Mouse (Mus musculus) MEL (cell line): Measurements from ENCODE around the gene Kif5a. TPM values are rescaled to one million over a fixed set of nuclear protein-coding genes. Genes with fewer than 3 reads are reported as not detected.
A peak's percentile ranks its signal among the peaks of the same experiment; 100 is the strongest.
"Not testable (repeated sequence)": the region's sequence is repeated elsewhere in the genome, so short reads cannot be mapped to it uniquely, and the experiment has no call there.

ENCODE experiments used
- DNase-seq: peaks from one replicate; pipeline ENCODE4 v3.0.0; 2011; ENCODE audit warnings: low read depth, low spot score
- H3K27ac ChIP-seq: 2 replicates; pipeline ENCODE4 v1.5.1; 2012; ENCODE audit warnings: low read depth, mild to moderate bottlenecking, control low read depth, low read length, moderate library complexity; ENCODE audit not compliant: control insufficient read depth
- H3K27me3 ChIP-seq, 2 experiments: fragments of 150-350 bp in 1 of 2; sonication (generic) in 1 of 2; 2 replicates each; pipeline ENCODE4 v1.6.1; 2012; ENCODE audit warnings: low read length in 2 of 2, mild to moderate bottlenecking in 2 of 2, improper control_type of control experiment in 1 of 2, moderate library complexity in 1 of 2; ENCODE audit not compliant: insufficient read depth in 2 of 2, control insufficient read depth in 1 of 2
- H3K36me3 ChIP-seq, 2 experiments: 2 replicates each; pipeline ENCODE4 v1.6.1; 2012 to 2014; ENCODE audit warnings: low read length in 2 of 2, improper control_type of control experiment in 1 of 2, inconsistent platforms in 1 of 2, mild to moderate bottlenecking in 1 of 2; ENCODE audit not compliant: insufficient read depth in 2 of 2, control insufficient read depth in 1 of 2
- H3K4me1 ChIP-seq, 2 experiments: fragments of 150-350 bp in 1 of 2; sonication (generic) in 1 of 2; 2 replicates each; pipeline ENCODE4 v1.6.1; 2012; ENCODE audit warnings: low read length in 2 of 2, improper control_type of control experiment in 1 of 2, mild to moderate bottlenecking in 1 of 2; ENCODE audit not compliant: insufficient read depth in 2 of 2, control insufficient read depth in 1 of 2
- H3K4me3 ChIP-seq, 2 experiments: fragments of 150-350 bp in 1 of 2; sonication (generic) in 1 of 2; 2 replicates each; pipeline ENCODE4 v1.5.1; 2012; ENCODE audit warnings: low read depth in 2 of 2, low read length in 2 of 2, mild to moderate bottlenecking in 2 of 2, moderate library complexity in 2 of 2, control low read depth in 1 of 2, improper control_type of control experiment in 1 of 2; ENCODE audit not compliant: control insufficient read depth in 1 of 2, insufficient read depth in 1 of 2
- H3K79me2 ChIP-seq: 2 replicates; pipeline ENCODE4 v1.6.1; 2012; ENCODE audit warnings: mild to moderate bottlenecking, low read length, moderate library complexity; ENCODE audit not compliant: control insufficient read depth, poor library complexity, insufficient read depth
- H3K9ac ChIP-seq: 2 replicates; pipeline ENCODE4 v1.6.1; 2012; ENCODE audit warnings: low read depth, mild to moderate bottlenecking, control low read depth, low read length, moderate library complexity; ENCODE audit not compliant: control insufficient read depth, poor library complexity, severe bottlenecking
- H3K9me3 ChIP-seq: fragments of 150-350 bp; sonication (generic); replicated peaks from 2 replicates; pipeline ENCODE4 v1.6.1; 2012; ENCODE audit warnings: mild to moderate bottlenecking, low read length, improper control_type of control experiment, moderate library complexity; ENCODE audit not compliant: insufficient read depth
- BHLHE40 ChIP-seq: IDR thresholded peaks from 2 replicates; pipeline ENCODE4 v1.6.1; 2012; ENCODE audit warnings: low read depth, mild to moderate bottlenecking, inconsistent platforms, low read length, improper control_type of control experiment, borderline replicate concordance
- CHD1 ChIP-seq: IDR thresholded peaks from 2 replicates; pipeline ENCODE4 v1.6.1; 2012; ENCODE audit warnings: low read depth, mild to moderate bottlenecking, inconsistent platforms, low read length, improper control_type of control experiment
- ELF1 ChIP-seq: IDR thresholded peaks from 2 replicates; pipeline ENCODE4 v1.6.1; 2014; ENCODE audit warnings: low read depth, mild to moderate bottlenecking, inconsistent platforms, low read length, improper control_type of control experiment, moderate library complexity
- EP300 ChIP-seq, 2 experiments: IDR thresholded peaks; 2 replicates each; pipeline ENCODE4 v1.6.1; 2011; ENCODE audit warnings: improper control_type of control experiment in 2 of 2, low read length in 2 of 2, low read depth in 1 of 2, mild to moderate bottlenecking in 1 of 2
- ETS1 ChIP-seq: IDR thresholded peaks from 2 replicates; pipeline ENCODE4 v1.6.1; 2012; ENCODE audit warnings: low read depth, mild to moderate bottlenecking, inconsistent platforms, low read length, improper control_type of control experiment, moderate library complexity
- GATA1 ChIP-seq: IDR thresholded peaks from 2 replicates; pipeline ENCODE4 v1.6.1; 2011; ENCODE audit warnings: low read depth, low read length, improper control_type of control experiment
- HCFC1 ChIP-seq: IDR thresholded peaks from 2 replicates; pipeline ENCODE4 v1.6.1; 2012; ENCODE audit warnings: low read depth, mild to moderate bottlenecking, inconsistent platforms, low read length, improper control_type of control experiment, moderate library complexity
- KAT2A ChIP-seq: conservative IDR thresholded peaks from 2 replicates; pipeline ENCODE4 v1.6.1; 2012; ENCODE audit warnings: low read depth, low read length, improper control_type of control experiment, inconsistent platforms
- MAZ ChIP-seq: IDR thresholded peaks from 2 replicates; pipeline ENCODE4 v1.6.1; 2012; ENCODE audit warnings: low read depth, mild to moderate bottlenecking, inconsistent platforms, low read length, improper control_type of control experiment
- NELFE ChIP-seq: IDR thresholded peaks from 2 replicates; pipeline ENCODE4 v1.6.1; 2011; ENCODE audit warnings: low read depth, low read length, improper control_type of control experiment
- POLR2A ChIP-seq, 2 experiments: IDR thresholded peaks; 2 replicates each; pipeline ENCODE4 v1.6.1; 2011 to 2012; ENCODE audit warnings: low read length in 2 of 2, mild to moderate bottlenecking in 2 of 2, control low read depth in 1 of 2, improper control_type of control experiment in 1 of 2, low read depth in 1 of 2, moderate library complexity in 1 of 2; ENCODE audit not compliant: control insufficient read depth in 1 of 2, insufficient read depth in 1 of 2, poor library complexity in 1 of 2
- SIN3A ChIP-seq: IDR thresholded peaks from 2 replicates; pipeline ENCODE4 v1.6.1; 2012; ENCODE audit warnings: low read length, improper control_type of control experiment, inconsistent platforms
- TAL1 ChIP-seq: IDR thresholded peaks from 2 replicates; pipeline ENCODE4 v1.6.1; 2012; ENCODE audit warnings: mild to moderate bottlenecking, inconsistent platforms, low read length, moderate library complexity, mixed read lengths
- TBP ChIP-seq: IDR thresholded peaks from 2 replicates; pipeline ENCODE4 v1.8.0; 2011; ENCODE audit warnings: low read depth, low read length, improper control_type of control experiment
- TCF12 ChIP-seq: IDR thresholded peaks from 2 replicates; pipeline ENCODE4 v1.6.1; 2014; ENCODE audit warnings: low read depth, mild to moderate bottlenecking, inconsistent platforms, low read length, improper control_type of control experiment, moderate library complexity
- UBTF ChIP-seq: IDR thresholded peaks from 2 replicates; pipeline ENCODE4 v1.6.1; 2012; ENCODE audit warnings: low read depth, mild to moderate bottlenecking, inconsistent platforms, low read length, improper control_type of control experiment, moderate library complexity, borderline replicate concordance; ENCODE audit not compliant: insufficient read depth
- ZNF384 ChIP-seq: IDR thresholded peaks from 2 replicates; pipeline ENCODE4 v1.6.1; 2012; ENCODE audit warnings: low read depth, mild to moderate bottlenecking, inconsistent platforms, low read length, improper control_type of control experiment
- polyA plus RNA-seq, 2 experiments: library from polyadenylated mRNA; stranded (reverse) in 1 of 2; unstranded in 1 of 2; fragments of >175 nt in 1 of 2; fragments of >200 nt in 1 of 2; gene quantifications; 2 replicates each; pipeline versions ENCODE4 v1.2.1 to v1.2.4; 2012; ENCODE audit warnings: low replicate concordance in 2 of 2, low read depth in 1 of 2; ENCODE audit not compliant: insufficient read length in 2 of 2, insufficient read depth in 1 of 2, missing spikeins in 1 of 2
- total RNA-seq: library from RNA; depleted of rRNA; stranded (reverse); fragments of 300-350 nt; gene quantifications from 2 replicates; pipeline ENCODE4 v1.2.3, GENCODE M21; 2012

Gene Kif5a
- total and polyA plus RNA-seq, 3 experiments: 0.42 to 1.3 TPM; not detected in 1

- H3K9ac ChIP-seq, H3K4me3 ChIP-seq, H3K27me3 ChIP-seq, H3K9me3 ChIP-seq, DNase-seq: not testable (repeated sequence)
- H3K36me3 ChIP-seq: peaks cover 0 to 30% of the 10 kb centered on the region in 2 experiments; a peak in 2 of 4 replicates
- H3K79me2 ChIP-seq: peaks cover 12% of the 10 kb centered on the region; the same call in 1 of the 2 replicates
- peak overlapping the region; percentile 96 for H3K27ac ChIP-seq
- peak; percentile 24; the same call in 1 of the 2 replicates for TF ChIP-seq ZNF384
- TF ChIP-seq, all 39 proteins: peak for 1; not testable (repeated sequence) for 38
- peaks cover 4 to 34% of the 10 kb centered on the region in 2 experiments; a peak in 3 of 4 replicates for H3K4me1 ChIP-seq
Measured at GRCm38 (mm10) chr10:127192057-127192328, 71.2 kb downstream of the Kif5a start.

DNA sequence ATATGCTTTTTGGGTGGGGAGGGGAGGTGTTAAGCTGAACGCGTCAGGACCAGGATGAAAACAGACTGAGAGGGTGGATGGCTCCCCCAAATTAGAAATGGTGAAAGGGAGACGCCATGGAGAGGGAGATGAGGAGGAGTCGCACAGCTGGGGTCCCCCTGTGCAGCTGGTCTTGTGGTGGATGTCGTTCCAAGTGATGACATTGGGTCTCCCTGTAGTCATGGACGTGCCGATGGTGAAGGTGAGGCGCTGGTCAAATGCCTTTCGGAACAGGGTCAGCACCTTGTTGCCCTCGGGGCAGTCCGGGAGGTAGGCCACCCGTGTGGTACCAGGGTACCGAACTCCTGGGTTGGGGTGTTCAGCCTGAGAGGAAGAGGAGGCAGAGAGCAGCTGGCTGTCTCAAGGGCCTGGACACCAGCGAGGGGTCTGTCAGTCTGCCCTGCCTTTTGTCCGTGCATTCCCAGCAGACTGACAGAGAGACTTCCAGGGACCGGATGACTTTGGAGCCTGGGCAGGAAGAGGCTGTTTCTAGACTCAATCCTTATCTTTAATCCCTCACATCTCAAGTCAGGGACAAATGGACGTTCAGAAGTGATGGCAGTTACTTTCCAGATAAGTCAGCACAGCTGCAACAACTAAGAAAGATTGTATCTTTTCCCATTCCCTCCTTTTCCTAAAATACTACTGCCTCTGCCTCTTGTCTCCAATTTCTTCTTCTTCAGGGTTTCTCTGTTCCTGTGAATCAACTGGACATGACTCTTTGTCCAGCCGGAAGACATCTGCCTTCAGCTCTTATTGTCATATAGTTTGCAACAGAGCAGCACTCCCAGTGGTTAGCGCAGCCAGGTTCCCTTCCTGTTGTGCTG is 71.7 kb downstream of the Kif5a start:
- peak overlapping the region; percentile 96 for H3K27ac ChIP-seq
- H3K4me1 ChIP-seq: peaks cover 4 to 34% of the 10 kb centered on the region in 2 experiments; a peak in 3 of 4 replicates
- TF ChIP-seq TCF12 (peak; percentile 36; the same call in 1 of the 2 replicates), KAT2A (no peak), GATA1 (peak; percentile 59), TBP (no peak), EP300 (IDR thresholded peaks at IDR 0.05; ENCODE audit: low read depth in 1 of 2, low read length in 2 of 2) (peak; percentile 47 to 62; a peak in 3 of 4 replicates), ETS1 (peak; percentile 48)
- H3K9me3 ChIP-seq: no peaks in the 10 kb centered on the region
- DNase-seq: no peak
- no peaks in the 10 kb centered on the region for H3K27me3 ChIP-seq
- H3K4me3 ChIP-seq: no peak overlapping the region
- H3K36me3 ChIP-seq: peaks cover 0 to 30% of the 10 kb centered on the region in 2 experiments; a peak in 2 of 4 replicates
- H3K9ac ChIP-seq: no peak overlapping the region
- H3K79me2 ChIP-seq: peaks cover 12% of the 10 kb centered on the region; the same call in 1 of the 2 replicates

DNA sequence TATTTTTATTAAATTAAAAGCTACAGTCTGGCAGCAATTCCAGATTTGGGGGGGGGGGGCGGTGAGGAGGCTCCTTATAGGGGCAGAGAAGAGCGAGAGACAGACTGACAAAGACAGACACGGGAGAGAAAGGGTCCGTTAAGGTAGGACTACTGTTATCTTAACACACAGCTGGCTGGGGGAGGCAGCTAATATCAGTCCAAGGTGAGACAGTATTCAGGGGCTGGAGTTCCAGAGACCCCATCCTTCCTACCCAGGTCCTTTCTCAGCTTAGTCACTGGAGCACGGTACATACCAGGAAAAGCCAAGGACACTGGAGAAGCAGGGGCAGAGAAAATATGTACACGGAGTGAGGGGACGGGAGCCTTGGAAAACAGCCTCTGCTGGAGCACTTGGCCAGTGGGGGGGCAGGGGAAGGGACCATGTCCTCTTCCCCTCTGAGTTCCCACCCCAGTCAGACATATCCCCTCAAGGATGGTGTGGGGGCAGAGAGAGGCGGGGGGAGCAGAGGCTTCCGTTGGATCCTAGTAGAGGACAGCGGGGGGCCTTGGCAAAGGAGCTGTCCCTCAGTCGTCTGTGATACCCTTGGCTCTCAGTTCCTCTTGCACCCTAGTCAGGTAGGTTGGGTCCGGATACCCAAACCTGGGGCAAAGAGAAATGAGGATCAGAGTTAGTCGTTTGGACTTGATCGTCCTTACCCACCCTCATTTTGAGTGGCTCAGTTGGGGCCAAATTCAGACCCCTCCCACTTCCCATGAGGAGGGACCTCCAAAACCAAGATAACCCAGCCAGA is 72.6 kb downstream of the Kif5a start:
- peak; percentile 61 for DNase-seq
- peaks cover 0 to 30% of the 10 kb centered on the region in 2 experiments; a peak in 2 of 4 replicates for H3K36me3 ChIP-seq
- H3K9me3 ChIP-seq: no peaks in the 10 kb centered on the region
- 0 out of 2 replicates have a peak, but pooled peaks have one; percentile 40 for TF ChIP-seq SIN3A
- TF ChIP-seq EP300 (IDR thresholded peaks at IDR 0.05; ENCODE audit: low read depth in 1 of 2, low read length in 2 of 2): peak; percentile 32 to 65; a peak in 3 of 4 replicates
- peak; percentile 53; the same call in 1 of the 2 replicates for TF ChIP-seq ETS1
- 0 out of 2 replicates have a peak, but pooled peaks have one; percentile 60 for TF ChIP-seq UBTF
- TF ChIP-seq HCFC1: 0 out of 2 replicates have a peak, but pooled peaks have one; percentile 1
- TF ChIP-seq KAT2A: no peak
- TF ChIP-seq MAZ: peak; percentile 50
- no peak for TF ChIP-seq NELFE
- no peak for TF ChIP-seq BHLHE40
- peak; percentile 83 for TF ChIP-seq TAL1
- peak in 1 of 2 experiments; percentile 33; a peak in 1 of 4 replicates for TF ChIP-seq POLR2A (IDR thresholded peaks at IDR 0.05; ENCODE audit: control insufficient read depth in 1 of 2, insufficient read depth in 1 of 2, low read depth in 1 of 2, low read length in 2 of 2, poor library complexity in 1 of 2)
- no peak for TF ChIP-seq ZNF384
- peak; percentile 75 for TF ChIP-seq GATA1
- TF ChIP-seq TCF12: peak; percentile 74
- 0 out of 2 replicates have a peak, but pooled peaks have one; percentile 8 for TF ChIP-seq CHD1
- TF ChIP-seq ELF1: no peak
- peak overlapping the region; percentile 96 for H3K27ac ChIP-seq
- H3K9ac ChIP-seq: peak overlapping the region; percentile 88
- H3K4me3 ChIP-seq: peak overlapping the region; percentile 82 to 96
- no peaks in the 10 kb centered on the region for H3K27me3 ChIP-seq
- H3K4me1 ChIP-seq: peaks cover 2 to 34% of the 10 kb centered on the region in 2 experiments; a peak in 3 of 4 replicates
- peaks cover 11% of the 10 kb centered on the region; the same call in 1 of the 2 replicates for H3K79me2 ChIP-seq
